ENCODE assay signal across 15 mouse cellular contexts in the genomic region with DNA sequence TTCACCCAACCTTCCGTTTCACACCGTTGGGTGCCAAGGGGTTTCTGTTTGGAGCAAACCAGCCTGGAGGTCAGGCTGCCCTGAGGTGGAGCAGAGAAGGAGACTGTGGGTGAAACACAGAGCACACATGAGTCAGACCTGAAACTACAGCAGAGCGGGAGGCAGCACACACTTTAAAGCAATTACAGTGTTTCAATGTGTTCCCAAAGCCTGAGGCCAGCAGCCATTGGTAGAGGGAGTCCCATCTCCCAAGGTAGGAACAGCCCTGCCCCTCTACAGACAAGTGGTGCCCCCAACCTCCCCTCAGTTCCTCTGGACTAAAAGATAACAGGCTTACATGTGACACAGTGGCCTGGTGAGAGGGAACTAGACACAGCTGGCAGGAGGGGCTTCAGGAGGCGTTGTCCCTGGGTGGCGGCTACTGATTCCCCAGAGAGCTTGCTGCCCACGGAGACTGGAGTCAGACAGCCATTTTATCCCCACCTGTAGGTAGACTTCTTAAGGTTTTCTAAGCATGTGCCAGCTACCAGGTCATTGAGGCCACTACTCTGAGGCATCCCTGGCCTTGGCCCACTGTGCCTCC. TPM values are rescaled to one million over a fixed set of nuclear protein-coding genes. Genes with fewer than 3 reads are reported as not detected.
DNase-seq lines count a peak whose midpoint lies in the region; ATAC-seq lines count a peak whose summit lies in the region.
"Had no signal": no experiment of that assay in that cellular context is flagged by ENCODE, and none has a peak within 500 bp of the region (broad histone marks: within the 10 kb centered on the region; RNA-seq: fewer than 3 reads in every experiment).

No protein-coding gene starts in this region.

- 0 out of 2 replicates have a peak overlapping the region, but pooled peaks have one; percentile 49 for H3K27ac ChIP-seq in heart, embryonic 10.5 days
- H3K27ac ChIP-seq in liver, embryonic 12.5 days = peak overlapping the region; percentile 70
- no peak overlapping the region for H3K27ac ChIP-seq in hindbrain, embryonic 11.5 days (ENCODE audit: low read depth, low read length)
- H3K27ac ChIP-seq: limb, embryonic 15.5 days had no signal

- no peak overlapping the region for H3K9ac ChIP-seq in liver, embryonic 12.5 days
- H3K9ac ChIP-seq in hindbrain, embryonic 11.5 days (ENCODE audit: low read depth, low read length) = no peak overlapping the region
- H3K9ac ChIP-seq: limb, embryonic 15.5 days had no signal

- H3K4me2 ChIP-seq in liver, embryonic 12.5 days = peak overlapping the region; percentile 32
- H3K4me2 ChIP-seq in hindbrain, embryonic 11.5 days (replicated peaks; ENCODE audit: low read depth, low read length) = no peak overlapping the region
- H3K4me2 ChIP-seq: limb, embryonic 15.5 days had no signal

- 0 out of 2 replicates have a peak, but pooled peaks cover 2% of the 10 kb centered on the region for H3K36me3 ChIP-seq in heart, embryonic 10.5 days
- H3K36me3 ChIP-seq in liver, embryonic 12.5 days = no peaks in the 10 kb centered on the region
- no peaks in the 10 kb centered on the region for H3K36me3 ChIP-seq in splenic B cell, adult 2 months (ENCODE audit: control insufficient read depth, insufficient read depth, low read length, poor library complexity, severe bottlenecking)
- no peaks in the 10 kb centered on the region for H3K36me3 ChIP-seq in hindbrain, embryonic 11.5 days (ENCODE audit: control insufficient read depth, insufficient read depth, low read length)

- H3K9me3 ChIP-seq in heart, embryonic 10.5 days = peaks cover 3% of the 10 kb centered on the region; the same call in 1 of the 2 replicates
- H3K9me3 ChIP-seq in liver, embryonic 12.5 days (replicated peaks) = no peaks in the 10 kb centered on the region
- H3K9me3 ChIP-seq in hindbrain, embryonic 11.5 days (ENCODE audit: control insufficient read depth, low read length) = no peaks in the 10 kb centered on the region

- WGBS in heart, embryonic 10.5 days = 86% methylated on average over 6 of the region's 6 CpGs
- WGBS in liver, embryonic 12.5 days (ENCODE audit: insufficient replicate concordance) = 42% methylated on average over 6 of the region's 6 CpGs
- WGBS in hindbrain, embryonic 11.5 days = 72% methylated on average over 6 of the region's 6 CpGs

- no peaks in the 10 kb centered on the region; the same call in 1 of the 2 replicates for H3K27me3 ChIP-seq in heart, embryonic 10.5 days (ENCODE audit: insufficient read depth, poor library complexity, severe bottlenecking)
- H3K27me3 ChIP-seq in liver, embryonic 12.5 days (replicated peaks) = no peaks in the 10 kb centered on the region
- no peaks in the 10 kb centered on the region for H3K27me3 ChIP-seq in splenic B cell, adult 2 months (ENCODE audit: control insufficient read depth, insufficient read depth, low read length, poor library complexity, severe bottlenecking)
- H3K27me3 ChIP-seq in hindbrain, embryonic 11.5 days (ENCODE audit: control insufficient read depth, insufficient read depth, low read length) = no peaks in the 10 kb centered on the region
- H3K27me3 ChIP-seq: limb, embryonic 15.5 days had no signal

- no peak overlapping the region for H3K4me3 ChIP-seq in heart, embryonic 10.5 days
- no peak overlapping the region for H3K4me3 ChIP-seq in liver, embryonic 12.5 days
- no peak overlapping the region for H3K4me3 ChIP-seq in hindbrain, embryonic 11.5 days (ENCODE audit: low read depth, low read length)
- H3K4me3 ChIP-seq: erythroblast, embryonic 14.5 days; limb, embryonic 15.5 days had no signal

- peak; percentile 87 for ATAC-seq in liver, embryonic 12.5 days
- ATAC-seq in hindbrain, embryonic 11.5 days (ENCODE audit: low FRiP score) = no peak

- peak; percentile 91 for DNase-seq in heart, embryonic 10.5 days (ENCODE audit: low spot score)
- no peak for DNase-seq in heart, postnatal 25 days (ENCODE audit: low spot score)
- DNase-seq in brain, adult 2 months (ENCODE audit: low read depth, low spot score) = peak; percentile 32
- peak; percentile 36 for DNase-seq in splenic B cell, adult 2 months (ENCODE audit: low read depth, low spot score)
- no peak for DNase-seq in hindbrain, embryonic 11.5 days (ENCODE audit: low spot score)
- DNase-seq in thymus, postnatal 4 days = no peak
- DNase-seq: adrenal gland, adult 8-10 months; cerebellum, adult 18-20 months; embryo, embryonic 11 days; gastrocnemius, postnatal 14 days; lung, postnatal 4 days; thymus, postnatal 36 days had no signal

- intact Hi-C loops in heart, postnatal 25 days (cut with DNase I) = no loop called here

- peaks cover 50% of the 10 kb centered on the region for H3K4me1 ChIP-seq in heart, embryonic 10.5 days
- peaks cover 61% of the 10 kb centered on the region for H3K4me1 ChIP-seq in liver, embryonic 12.5 days
- peaks cover 3% of the 10 kb centered on the region; the same call in 1 of the 2 replicates for H3K4me1 ChIP-seq in hindbrain, embryonic 11.5 days (replicated peaks; ENCODE audit: control insufficient read depth, insufficient read depth, low read length)

RNA-seq across cellular contexts. Expression of gene Morn1, which starts 31.1 kb away (rescaled TPM):
- polyA plus RNA-seq in heart, embryonic 10.5 days (2016; fragmentation: Nextera tagmentation; extraction: Ambion mirVana) = 3.6 and 4.6 TPM in 2 replicates
- total RNA-seq in heart, postnatal 25 days (2021) = 1 to 10 TPM; 1.1 to 1.3 TPM
- polyA plus RNA-seq in liver, embryonic 12.5 days (2016; fragmentation: Nextera tagmentation; extraction: Ambion mirVana) = 2.0 and 2.1 TPM in 2 replicates
- polyA plus RNA-seq in hindbrain, embryonic 11.5 days (2014; fragmentation: Nextera tagmentation; extraction: Ambion mirVana) = 3.3 and 4.2 TPM in 2 replicates

RNA-seq across cellular contexts. Expression of gene Rer1, which starts 31.3 kb away (rescaled TPM):
- 144 and 165 TPM in 2 replicates for polyA plus RNA-seq in heart, embryonic 10.5 days (2016; fragmentation: Nextera tagmentation; extraction: Ambion mirVana)
- 10 to 100 TPM; 66.1 to 68.7 TPM for total RNA-seq in heart, postnatal 25 days (2021)
- 107 and 109 TPM in 2 replicates for polyA plus RNA-seq in liver, embryonic 12.5 days (2016; fragmentation: Nextera tagmentation; extraction: Ambion mirVana)
- polyA plus RNA-seq in hindbrain, embryonic 11.5 days (2014; fragmentation: Nextera tagmentation; extraction: Ambion mirVana) = 156 and 166 TPM in 2 replicates

RNA-seq across cellular contexts. Expression of gene Pex10, which starts 50.7 kb away (rescaled TPM):
- polyA plus RNA-seq in heart, embryonic 10.5 days (2016; fragmentation: Nextera tagmentation; extraction: Ambion mirVana) = 17.3 and 19.4 TPM in 2 replicates
- 10 to 100 TPM; 23.9 to 25.7 TPM for total RNA-seq in heart, postnatal 25 days (2021)
- 10.3 TPM in 2 replicates for polyA plus RNA-seq in liver, embryonic 12.5 days (2016; fragmentation: Nextera tagmentation; extraction: Ambion mirVana)
- polyA plus RNA-seq in hindbrain, embryonic 11.5 days (2014; fragmentation: Nextera tagmentation; extraction: Ambion mirVana) = 5.6 and 7.8 TPM in 2 replicates

Comparison
In these comparisons a context has a peak if more than half of its experiments do, and no peak if none do; other contexts are left out.
1. DNase-seq: peak in heart, embryonic 10.5 days (single experiment), brain, adult 2 months (single experiment) and splenic B cell, adult 2 months (single experiment); none in heart, postnatal 25 days (single experiment), hindbrain, embryonic 11.5 days (single experiment) and thymus, postnatal 4 days (single experiment).